Mouse (Mus musculus): Measurements from ENCODE around the gene Adat1.

GRCm38 (mm10) chr8:112011816-112012242 is 19.7 kb upstream of the Adat1 start:
- TF ChIP-seq CTCF (IDR thresholded peaks at IDR 0.05; ENCODE audit: low read depth) = no peak
- no peak for TF ChIP-seq EP300 (IDR thresholded peaks at IDR 0.05; ENCODE audit: low read depth)
